Mouse (Mus musculus): ENCODE data around the gene Dohh. TPM values are rescaled to one million over a fixed set of nuclear protein-coding genes. Genes with fewer than 3 reads are reported as not detected.

The Dohh gene
- polyA plus RNA-seq, 1 experiment from 2014 or later, result 76.7 TPM

DNA sequence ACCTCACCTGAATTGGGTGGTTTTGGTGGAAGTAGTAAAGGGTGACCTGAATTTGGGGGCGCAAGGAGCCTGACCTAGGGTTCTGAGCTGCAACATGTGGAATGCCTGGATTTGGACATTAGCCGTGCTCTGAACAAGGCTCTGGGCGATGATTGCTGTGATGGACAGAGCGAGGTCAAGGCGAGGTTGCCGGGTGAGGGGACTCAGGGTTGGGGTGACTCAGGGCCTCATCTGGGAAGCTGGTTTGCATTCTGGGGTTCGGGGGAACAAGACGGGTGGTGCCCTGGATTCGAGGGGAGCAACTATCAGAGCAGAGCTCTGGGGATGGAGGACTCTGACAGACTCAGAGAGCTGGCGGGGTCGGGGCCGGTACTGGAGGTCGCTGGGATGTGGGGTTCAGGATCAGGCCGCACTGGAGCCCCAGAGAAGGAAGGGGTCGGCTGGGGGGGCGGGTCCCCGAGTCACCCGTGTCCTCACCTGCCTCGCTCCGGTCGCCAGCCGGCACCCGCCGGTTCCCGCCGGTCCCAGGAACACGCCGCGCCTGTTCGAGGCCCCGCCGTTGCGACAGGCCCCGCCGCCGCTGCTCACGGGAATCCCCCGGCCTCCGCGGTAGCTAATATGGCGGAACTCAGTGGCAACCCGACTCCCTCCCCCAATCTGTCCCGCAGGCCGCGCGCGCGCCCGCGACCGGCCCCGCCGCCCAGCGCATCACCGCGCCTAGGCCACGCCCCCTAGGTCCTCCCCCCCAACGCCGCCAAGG, 6.3 kb upstream of the Dohh start, which contains the start of gene Fzr1:
Fzr1 (minus strand) TSS at position 724 of the 760 bp plus-strand sequence.
- peak; percentile 70 for ATAC-seq
- Histone ChIP-seq H3K36me3 (ENCODE audit: poor library complexity, severe bottlenecking) (peaks cover 31% of the 10 kb centered on the region), H3K4me3 (peak within 1 kb of the TSS; percentile 83), H3K4me2 (peak within 1 kb of the TSS; percentile 92), H3K4me1 (peaks cover 32% of the 10 kb centered on the region), H3K27ac (peak within 1 kb of the TSS; percentile 73), H3K9ac (peak within 1 kb of the TSS; percentile 94), H3K27me3 (no peaks in the 10 kb centered on the region), H3K9me3 (replicated peaks) (no peaks in the 10 kb centered on the region)
- under 1% methylated on average over 36 of the region's 59 CpGs for WGBS

DNA sequence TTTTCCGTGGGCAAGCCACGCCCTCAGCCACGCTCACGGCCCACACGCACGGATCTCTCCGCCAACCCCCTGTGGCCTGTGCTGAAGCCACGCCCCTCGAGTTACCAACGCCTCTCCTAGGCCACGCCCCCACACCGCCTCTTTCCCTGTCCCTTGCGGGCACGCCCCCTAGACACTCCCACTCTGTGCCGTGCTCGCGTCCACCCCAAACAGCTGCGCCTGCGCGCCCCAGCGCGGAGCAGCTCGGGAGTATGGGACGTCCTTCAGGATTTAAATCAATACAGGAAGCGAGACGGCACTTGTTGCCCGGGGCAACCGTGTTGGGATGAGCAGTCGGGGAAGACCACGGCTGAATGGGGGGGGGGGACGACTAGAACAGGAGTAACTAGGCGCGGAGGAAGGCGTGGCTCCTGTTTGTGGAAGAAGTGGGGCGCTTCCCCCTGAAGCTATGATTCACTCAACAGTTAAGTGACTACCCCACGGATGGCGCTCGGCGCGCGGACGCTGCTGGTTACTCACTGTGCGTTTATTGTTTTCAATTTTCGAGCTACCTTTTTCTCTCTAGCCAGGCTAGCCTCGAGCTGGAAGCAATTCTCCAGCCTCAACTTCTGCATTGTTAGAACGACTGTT, 5.6 kb upstream of the Dohh start:
- peak; percentile 97 for ATAC-seq
- peak overlapping the region; percentile 69 for H3K27ac ChIP-seq
- H3K9me3 ChIP-seq (replicated peaks), result no peaks in the 10 kb centered on the region
- H3K4me2 ChIP-seq, result peak overlapping the region; percentile 92
- H3K4me3 ChIP-seq, result peak overlapping the region; percentile 83
- H3K4me1 ChIP-seq, result peaks cover 32% of the 10 kb centered on the region
- H3K9ac ChIP-seq, result peak overlapping the region; percentile 66
- WGBS, result under 1% methylated on average over 46 of the region's 46 CpGs
- H3K27me3 ChIP-seq, result no peaks in the 10 kb centered on the region
- H3K36me3 ChIP-seq (ENCODE audit: poor library complexity, severe bottlenecking), result peaks cover 24% of the 10 kb centered on the region

- peak overlapping the region; percentile 66 for H3K9ac ChIP-seq
Measured at GRCm38 (mm10) chr10:81379183-81379553, 5.1 kb upstream of the Dohh start.

GRCm38 (mm10) chr10:81379809-81380378, 4.3 kb upstream of the Dohh start:
- Histone ChIP-seq H3K36me3 (ENCODE audit: poor library complexity, severe bottlenecking) (peaks cover 13% of the 10 kb centered on the region), H3K4me2 (no peak overlapping the region), H3K4me1 (peaks cover 35% of the 10 kb centered on the region), H3K9ac (no peak overlapping the region), H3K9me3 (replicated peaks) (no peaks in the 10 kb centered on the region), H3K27me3 (no peaks in the 10 kb centered on the region), H3K27ac (no peak overlapping the region), H3K4me3 (no peak overlapping the region)
- ATAC-seq, result no peak
- WGBS, result 89% methylated on average over 6 of the region's 6 CpGs

More at GRCm38 (mm10) chr10:81379183-81379553, 5.1 kb upstream of the Dohh start:
- H3K27me3 ChIP-seq, result no peaks in the 10 kb centered on the region
- peak overlapping the region; percentile 65 for H3K4me2 ChIP-seq
- no peaks in the 10 kb centered on the region for H3K9me3 ChIP-seq (replicated peaks)
- 53% methylated on average over 3 of the region's 3 CpGs for WGBS
- peak overlapping the region; percentile 83 for H3K4me3 ChIP-seq
- peaks cover 32% of the 10 kb centered on the region for H3K4me1 ChIP-seq
- peak overlapping the region; percentile 69 for H3K27ac ChIP-seq
- ATAC-seq, result peak; percentile 0; the same call in 1 of the 2 replicates
- peaks cover 19% of the 10 kb centered on the region for H3K36me3 ChIP-seq (ENCODE audit: poor library complexity, severe bottlenecking)

DNA sequence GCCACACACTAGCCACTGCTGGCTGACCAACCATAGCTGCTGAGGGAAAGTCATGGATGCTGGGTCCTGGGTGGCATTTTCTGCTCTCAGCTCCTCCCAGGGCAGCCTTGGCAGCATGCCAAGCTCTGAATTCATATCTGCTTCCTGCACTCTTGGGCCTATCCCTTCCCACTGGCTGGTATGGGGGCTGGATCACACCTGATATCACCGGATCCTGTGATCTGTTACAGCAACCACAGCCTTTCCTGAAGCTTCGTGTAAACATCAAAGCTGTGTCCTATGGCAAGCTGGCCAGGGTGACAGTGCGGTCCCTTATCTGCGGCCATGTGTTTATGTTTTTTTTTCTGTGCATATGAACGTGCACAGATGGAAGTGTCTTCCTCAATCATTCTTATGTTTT, 2.2 kb upstream of the Dohh start:
- Histone ChIP-seq H3K4me3 (no peak overlapping the region), H3K27ac (no peak overlapping the region)
- 80% methylated on average over 5 of the region's 5 CpGs for WGBS

GRCm38 (mm10) chr10:81384605-81384982, 366 bp downstream of the Dohh start:
- under 1% methylated on average over 19 of the region's 19 CpGs for WGBS
- peak overlapping the region; percentile 94 for H3K4me2 ChIP-seq
- H3K27me3 ChIP-seq, result no peaks in the 10 kb centered on the region
- H3K4me3 ChIP-seq, result peak overlapping the region; percentile 97
- H3K36me3 ChIP-seq (ENCODE audit: poor library complexity, severe bottlenecking), result peaks cover 32% of the 10 kb centered on the region
- peak overlapping the region; percentile 87 for H3K9ac ChIP-seq
- H3K9me3 ChIP-seq (replicated peaks), result no peaks in the 10 kb centered on the region
- peak overlapping the region; percentile 84 for H3K27ac ChIP-seq
- H3K4me1 ChIP-seq, result peaks cover 18% of the 10 kb centered on the region
- peak; percentile 28; the same call in 1 of the 2 replicates for ATAC-seq

More for the DNA sequence above, 2.2 kb upstream of the Dohh start:
- H3K4me1 ChIP-seq, result peaks cover 28% of the 10 kb centered on the region
- no peaks in the 10 kb centered on the region for H3K27me3 ChIP-seq
- H3K9ac ChIP-seq, result peak overlapping the region; percentile 31; the same call in 1 of the 2 replicates
- no peak overlapping the region for H3K4me2 ChIP-seq
- no peak for ATAC-seq
- peaks cover 14% of the 10 kb centered on the region for H3K36me3 ChIP-seq (ENCODE audit: poor library complexity, severe bottlenecking)
- H3K9me3 ChIP-seq (replicated peaks), result no peaks in the 10 kb centered on the region

DNA sequence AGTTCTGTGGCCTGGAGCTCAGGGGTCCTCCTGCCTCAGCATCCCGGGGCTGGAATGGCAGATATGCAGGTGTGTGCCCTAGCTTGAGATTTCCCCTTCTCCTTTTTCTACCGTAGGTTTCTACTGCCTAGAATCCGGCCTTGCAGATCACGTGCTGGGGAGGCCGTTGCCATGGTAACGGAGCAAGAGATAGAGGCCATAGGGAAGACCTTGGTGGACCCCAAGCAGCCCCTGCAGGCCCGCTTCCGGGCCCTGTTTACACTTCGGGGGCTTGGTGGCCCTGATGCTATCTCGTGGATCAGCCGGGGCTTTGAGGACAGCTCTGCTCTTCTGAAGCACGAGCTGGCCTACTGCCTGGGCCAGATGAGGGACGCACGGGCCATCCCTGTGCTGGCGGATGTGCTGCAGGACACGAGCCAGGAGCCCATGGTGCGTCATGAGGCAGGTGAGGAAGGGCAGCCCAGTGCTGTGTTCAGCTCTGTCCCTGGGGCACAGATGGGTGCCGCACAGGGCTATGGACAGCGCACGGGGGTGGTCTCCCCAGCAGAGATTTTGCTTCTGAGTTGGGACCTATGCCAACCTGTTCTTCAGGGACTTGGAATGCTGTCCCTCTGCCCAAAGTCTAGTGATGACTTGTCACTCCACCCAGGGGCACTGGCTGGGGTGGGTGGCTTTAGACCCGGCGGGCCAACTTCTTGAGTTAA, 1.5 kb downstream of the Dohh start:
- no peaks in the 10 kb centered on the region for H3K27me3 ChIP-seq
- peak overlapping the region; percentile 97 for H3K4me3 ChIP-seq
- peaks cover 37% of the 10 kb centered on the region for H3K36me3 ChIP-seq (ENCODE audit: poor library complexity, severe bottlenecking)
- H3K27ac ChIP-seq, result no peak overlapping the region
- peak overlapping the region; percentile 87; the same call in 1 of the 2 replicates for H3K9ac ChIP-seq
- H3K4me1 ChIP-seq, result peaks cover 21% of the 10 kb centered on the region
- no peak for ATAC-seq
- no peaks in the 10 kb centered on the region for H3K9me3 ChIP-seq (replicated peaks)
- H3K4me2 ChIP-seq, result peak overlapping the region; percentile 94
- WGBS, result 88% methylated on average over 22 of the region's 22 CpGs

- H3K9ac ChIP-seq, result no peak overlapping the region
- no peak overlapping the region for H3K4me2 ChIP-seq
- peaks cover 48% of the 10 kb centered on the region for H3K36me3 ChIP-seq (ENCODE audit: poor library complexity, severe bottlenecking)
- 97% methylated on average over 20 of the region's 20 CpGs for WGBS
- no peak overlapping the region for H3K27ac ChIP-seq
- H3K9me3 ChIP-seq (replicated peaks), result no peaks in the 10 kb centered on the region
- peaks cover 21% of the 10 kb centered on the region for H3K4me1 ChIP-seq
- H3K4me3 ChIP-seq, result no peak overlapping the region
- ATAC-seq, result no peak
- no peaks in the 10 kb centered on the region for H3K27me3 ChIP-seq
Measured at GRCm38 (mm10) chr10:81387716-81388115, 3.5 kb downstream of the Dohh start.

- WGBS, result 88% methylated on average over 5 of the region's 5 CpGs
- no peak within 1 kb of the TSS for H3K27ac ChIP-seq
Measured at GRCm38 (mm10) chr10:81388505-81389055, 4.4 kb downstream of the Dohh start, which contains the start of gene Gm48552. TSS of gene Gm48552 (plus strand) at chr10:81389005.

DNA sequence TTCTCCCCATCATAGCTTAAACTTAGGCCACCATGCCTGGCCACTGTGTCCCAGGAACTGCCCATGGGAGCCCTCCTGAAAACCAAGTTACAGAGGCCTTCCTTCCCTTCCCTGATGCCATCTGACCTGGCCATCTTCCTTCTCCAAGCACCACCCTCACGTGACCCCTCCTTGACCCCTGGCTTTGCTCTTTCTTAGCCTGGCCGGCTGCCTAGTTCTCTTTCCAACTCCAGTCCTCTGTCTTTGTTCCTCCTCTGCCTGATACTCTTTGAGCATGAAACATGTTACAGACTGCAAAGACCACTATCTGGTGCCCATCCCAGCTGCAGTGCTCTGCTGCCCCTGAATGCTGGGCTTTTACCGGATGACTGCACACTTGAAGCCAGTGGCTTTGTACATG, 5.1 kb downstream of the Dohh start:
- no peaks in the 10 kb centered on the region for H3K27me3 ChIP-seq
- peaks cover 32% of the 10 kb centered on the region for H3K4me1 ChIP-seq
- ATAC-seq, result no peak
- whole genome bisulfite sequencing, result 46% methylated on average over 3 of the region's 3 CpGs
- H3K36me3 ChIP-seq (ENCODE audit: poor library complexity, severe bottlenecking), result peaks cover 48% of the 10 kb centered on the region
- H3K4me2 ChIP-seq, result no peak overlapping the region
- 0 out of 2 replicates have a peak overlapping the region, but pooled peaks have one; percentile 9 for H3K9ac ChIP-seq
- H3K27ac ChIP-seq, result no peak overlapping the region
- no peaks in the 10 kb centered on the region for H3K9me3 ChIP-seq (replicated peaks)
- no peak overlapping the region for H3K4me3 ChIP-seq

More at GRCm38 (mm10) chr10:81388505-81389055, 4.4 kb downstream of the Dohh start, which contains the start of gene Gm48552:
- H3K27me3 ChIP-seq, result no peaks in the 10 kb centered on the region
- H3K36me3 ChIP-seq (ENCODE audit: poor library complexity, severe bottlenecking), result peaks cover 48% of the 10 kb centered on the region
- no peak for ATAC-seq
- no peaks in the 10 kb centered on the region for H3K9me3 ChIP-seq (replicated peaks)
- H3K4me2 ChIP-seq, result no peak within 1 kb of the TSS
- H3K4me1 ChIP-seq, result peaks cover 28% of the 10 kb centered on the region
- no peak within 1 kb of the TSS for H3K4me3 ChIP-seq
- 0 out of 2 replicates have a peak within 1 kb of the TSS, but pooled peaks have one; percentile 9 for H3K9ac ChIP-seq

Measured in forebrain, embryonic 13.5 days (tissue).